Mouse (Mus musculus) midbrain, embryonic 12.5 days (tissue): ENCODE results near the gene Pla2g4c. TPM values are rescaled to one million over a fixed set of nuclear protein-coding genes. Genes with fewer than 3 reads are reported as not detected.

ENCODE experiments used
- polyA plus RNA-seq: library from polyadenylated mRNA; unstranded; fragments of >200 nt; fragmentation: Nextera tagmentation; extraction: Ambion mirVana; gene quantifications from 2 replicates; pipeline ENCODE4 v1.2.1, GENCODE M21; 2016

Pla2g4c gene
- polyA plus RNA-seq, 1 experiment from 2014 or later: 1.3 TPM

Other genes with a start within 250 kb of the Pla2g4c start
- gene Vmn1r85, start 229.5 kb upstream of the Pla2g4c start, polyA plus RNA-seq: not detected in 2 replicates
- not detected in 2 replicates for gene Vmn1r86, start 204.7 kb upstream of the Pla2g4c start, polyA plus RNA-seq
- not detected in 2 replicates for gene Vmn1r87, start 184.5 kb upstream of the Pla2g4c start, polyA plus RNA-seq
- gene Vmn1r88, start 165.1 kb upstream of the Pla2g4c start, polyA plus RNA-seq: not detected in 2 replicates
- not detected in 2 replicates for gene Vmn1r89, start 111.6 kb upstream of the Pla2g4c start, polyA plus RNA-seq
- gene Lig1, start 47.4 kb upstream of the Pla2g4c start, polyA plus RNA-seq: 98.0 and 100 TPM in 2 replicates
- 15.1 and 15.7 TPM in 2 replicates for gene Zswim9, start 45.9 kb upstream of the Pla2g4c start, polyA plus RNA-seq
- 0.14 TPM in 1 of 2 replicates, not detected in the other for gene Cabp5, start 73.5 kb downstream of the Pla2g4c start, polyA plus RNA-seq
- not detected in 2 replicates for gene Bsph1, start 126.2 kb downstream of the Pla2g4c start, polyA plus RNA-seq
- gene Bsph2, start 246.4 kb downstream of the Pla2g4c start, polyA plus RNA-seq: not detected in 2 replicates